Mouse (Mus musculus) forebrain, embryonic 10.5 days (tissue): ENCODE measurements around the gene Acsm1. TPM values are rescaled to one million over a fixed set of nuclear protein-coding genes. Genes with fewer than 3 reads are reported as not detected.
"Not testable (repeated sequence)": the region's sequence is repeated elsewhere in the genome, so short reads cannot be mapped to it uniquely, and the experiment has no call there.

Source experiments
- DNase-seq: peaks from one replicate; pipeline ENCODE4 v3.0.0-alpha.2; 2017; ENCODE audit warnings: low spot score; ENCODE audit errors: extremely low spot score
- H3K27ac ChIP-seq: fragments of 300-500 bp; sonication (generic); 2 replicates; pipeline ENCODE4 v1.5.1; 2016; ENCODE audit warnings: mild to moderate bottlenecking
- H3K27me3 ChIP-seq: fragments of 300-500 bp; sonication (generic); 2 replicates; pipeline ENCODE4 v1.6.1; 2016; ENCODE audit warnings: mild to moderate bottlenecking; ENCODE audit not compliant: poor library complexity, severe bottlenecking
- H3K36me3 ChIP-seq: fragments of 300-500 bp; sonication (generic); replicated peaks from 2 replicates; pipeline ENCODE4 v1.6.1; 2016; ENCODE audit warnings: mild to moderate bottlenecking, moderate library complexity
- H3K4me1 ChIP-seq: fragments of 300-500 bp; sonication (generic); 2 replicates; pipeline ENCODE4 v1.6.1; 2016
- H3K4me3 ChIP-seq: fragments of 300-500 bp; sonication (generic); 2 replicates; pipeline ENCODE4 v1.5.1; 2016; ENCODE audit warnings: mild to moderate bottlenecking, moderate library complexity
- H3K9me3 ChIP-seq: fragments of 300-500 bp; sonication (generic); 2 replicates; pipeline ENCODE4 v1.6.1; 2016; ENCODE audit warnings: mild to moderate bottlenecking, moderate library complexity
- WGBS: fragments of 180-500 bp; shearing (Covaris S2); methylation state at CpG from one replicate; pipeline ENCODE4 v1.1.7; 2016; 5-methylcytosine and 5-hydroxymethylcytosine counted together
- polyA plus RNA-seq: library from polyadenylated mRNA; unstranded; fragments of >200 nt; fragmentation: Nextera tagmentation; extraction: Ambion mirVana; gene quantifications from 2 replicates; pipeline ENCODE4 v1.2.1, GENCODE M21; 2016

Acsm1 gene
- polyA plus RNA-seq, result not detected in 2 replicates

- WGBS, result 85% methylated on average over 5 of the region's 5 CpGs
- no peaks in the 10 kb centered on the region for H3K27me3 ChIP-seq
- H3K36me3 ChIP-seq, result no peaks in the 10 kb centered on the region
- DNase-seq, result no peak
- no peaks in the 10 kb centered on the region for H3K9me3 ChIP-seq
- H3K4me3 ChIP-seq, result no peak within 1 kb of the TSS
- H3K27ac ChIP-seq, result no peak within 1 kb of the TSS
- H3K4me1 ChIP-seq, result no peaks in the 10 kb centered on the region
Measured at GRCm38 (mm10) chr7:119606664-119607076, at the start of gene Acsm1. TSS of gene Acsm1 (plus strand) at chr7:119607026.

GRCm38 (mm10) chr7:119559789-119560451, 46.9 kb upstream of the Acsm1 start:
- no peaks in the 10 kb centered on the region for H3K4me1 ChIP-seq
- no peaks in the 10 kb centered on the region for H3K27me3 ChIP-seq
- no peaks in the 10 kb centered on the region for H3K9me3 ChIP-seq
- WGBS, result 95% methylated on average over 3 of the region's 3 CpGs
- H3K4me3 ChIP-seq, result no peak overlapping the region
- H3K27ac ChIP-seq, result no peak overlapping the region
- no peak for DNase-seq
- no peaks in the 10 kb centered on the region for H3K36me3 ChIP-seq

- H3K27me3 ChIP-seq, result no peaks in the 10 kb centered on the region
- 87% methylated on average over 3 of the region's 3 CpGs for WGBS
Measured at GRCm38 (mm10) chr7:119560452-119560835, 46.4 kb upstream of the Acsm1 start.

GRCm38 (mm10) chr7:119561441-119561840, 45.4 kb upstream of the Acsm1 start:
- DNase-seq, result no peak
- 54% methylated on average over 4 of the region's 4 CpGs for WGBS
- no peaks in the 10 kb centered on the region for H3K4me1 ChIP-seq
- H3K27me3 ChIP-seq, result no peaks in the 10 kb centered on the region
- H3K4me3 ChIP-seq, result no peak overlapping the region
- H3K9me3 ChIP-seq, result no peaks in the 10 kb centered on the region
- no peak overlapping the region for H3K27ac ChIP-seq
- no peaks in the 10 kb centered on the region for H3K36me3 ChIP-seq

More at GRCm38 (mm10) chr7:119560452-119560835, 46.4 kb upstream of the Acsm1 start:
- DNase-seq, result no peak
- H3K36me3 ChIP-seq, result no peaks in the 10 kb centered on the region
- no peaks in the 10 kb centered on the region for H3K9me3 ChIP-seq
- no peak overlapping the region for H3K4me3 ChIP-seq
- no peaks in the 10 kb centered on the region for H3K4me1 ChIP-seq
- no peak overlapping the region for H3K27ac ChIP-seq

- 89% methylated on average over 2 of the region's 2 CpGs for WGBS
- not testable (repeated sequence) for H3K27ac ChIP-seq
Measured at GRCm38 (mm10) chr7:119562476-119562875, 44.4 kb upstream of the Acsm1 start.

GRCm38 (mm10) chr7:119594530-119595107, 12.2 kb upstream of the Acsm1 start:
- Histone ChIP-seq H3K4me1 (no peaks in the 10 kb centered on the region), H3K36me3 (no peaks in the 10 kb centered on the region), H3K9me3 (no peaks in the 10 kb centered on the region), H3K27ac (no peak overlapping the region), H3K4me3 (no peak overlapping the region), H3K27me3 (no peaks in the 10 kb centered on the region)
- DNase-seq, result no peak
- WGBS, result 83% methylated on average over 3 of the region's 3 CpGs

More at GRCm38 (mm10) chr7:119562476-119562875, 44.4 kb upstream of the Acsm1 start:
- H3K4me3 ChIP-seq, H3K36me3 ChIP-seq, H3K27me3 ChIP-seq, H3K4me1 ChIP-seq, H3K9me3 ChIP-seq, DNase-seq: not testable (repeated sequence)

- Histone ChIP-seq H3K36me3 (no peaks in the 10 kb centered on the region), H3K4me3 (no peak overlapping the region), H3K4me1 (no peaks in the 10 kb centered on the region), H3K27me3 (no peaks in the 10 kb centered on the region), H3K9me3 (no peaks in the 10 kb centered on the region), H3K27ac (no peak overlapping the region)
- DNase-seq, result no peak
- 26% methylated on average over 1 of the region's 1 CpGs for WGBS
Measured at GRCm38 (mm10) chr7:119595306-119595705, 11.5 kb upstream of the Acsm1 start.

- Histone ChIP-seq H3K4me1 (no peaks in the 10 kb centered on the region), H3K27ac (no peak overlapping the region), H3K36me3 (no peaks in the 10 kb centered on the region), H3K27me3 (no peaks in the 10 kb centered on the region), H3K4me3 (no peak overlapping the region), H3K9me3 (no peaks in the 10 kb centered on the region)
- DNase-seq, result no peak
- WGBS, result 84% methylated on average over 2 of the region's 2 CpGs
Measured at GRCm38 (mm10) chr7:119596536-119596935, 10.3 kb upstream of the Acsm1 start.

- Histone ChIP-seq H3K27ac (no peak overlapping the region), H3K27me3 (no peaks in the 10 kb centered on the region), H3K4me3 (no peak overlapping the region), H3K4me1 (no peaks in the 10 kb centered on the region), H3K9me3 (no peaks in the 10 kb centered on the region), H3K36me3 (no peaks in the 10 kb centered on the region)
- WGBS, result 91% methylated on average over 2 of the region's 2 CpGs
- DNase-seq, result no peak
Measured at GRCm38 (mm10) chr7:119601195-119601953, 5.5 kb upstream of the Acsm1 start.

GRCm38 (mm10) chr7:119601954-119602317, 4.9 kb upstream of the Acsm1 start:
- WGBS, result 79% methylated on average over 1 of the region's 1 CpGs
- H3K4me1 ChIP-seq, result no peaks in the 10 kb centered on the region

GRCm38 (mm10) chr7:119604903-119605483, 1.8 kb upstream of the Acsm1 start:
- 87% methylated on average over 2 of the region's 2 CpGs for WGBS
- no peak overlapping the region for H3K4me3 ChIP-seq

More at GRCm38 (mm10) chr7:119601954-119602317, 4.9 kb upstream of the Acsm1 start:
- no peak for DNase-seq
- no peaks in the 10 kb centered on the region for H3K9me3 ChIP-seq
- H3K27me3 ChIP-seq, result no peaks in the 10 kb centered on the region
- H3K36me3 ChIP-seq, result no peaks in the 10 kb centered on the region
- no peak overlapping the region for H3K27ac ChIP-seq
- H3K4me3 ChIP-seq, result no peak overlapping the region

GRCm38 (mm10) chr7:119605926-119606663, 731 bp upstream of the Acsm1 start:
- Histone ChIP-seq H3K27ac (no peak overlapping the region), H3K4me1 (no peaks in the 10 kb centered on the region), H3K36me3 (no peaks in the 10 kb centered on the region), H3K27me3 (no peaks in the 10 kb centered on the region), H3K4me3 (no peak overlapping the region), H3K9me3 (no peaks in the 10 kb centered on the region)
- no peak for DNase-seq
- 85% methylated on average over 9 of the region's 9 CpGs for WGBS

More at GRCm38 (mm10) chr7:119604903-119605483, 1.8 kb upstream of the Acsm1 start:
- no peaks in the 10 kb centered on the region for H3K27me3 ChIP-seq
- H3K4me1 ChIP-seq, result no peaks in the 10 kb centered on the region
- H3K9me3 ChIP-seq, result no peaks in the 10 kb centered on the region
- H3K36me3 ChIP-seq, result no peaks in the 10 kb centered on the region
- H3K27ac ChIP-seq, result no peak overlapping the region
- no peak for DNase-seq
